Mouse (Mus musculus) right cerebral cortex, postnatal 36 days (tissue): ENCODE data around the gene Pax8.

ENCODE experiments used
- DNase-seq, 2 experiments: peaks; one replicate each; pipeline ENCODE4 v3.0.0; 2022; ENCODE audit warnings: low spot score in 2 of 2, mixed read lengths in 1 of 2

Pax8 gene

GRCm38 (mm10) chr2:24467156-24467555 is 8.2 kb downstream of the Pax8 start:
- DNase-seq, result no peak

GRCm38 (mm10) chr2:24460808-24461127 is 14.6 kb downstream of the Pax8 start:
- no peak for DNase-seq

- DNase-seq, result no peak
These were observed 15.1 kb downstream of the Pax8 start for GRCm38 (mm10) chr2:24460112-24460807.

- no peak for DNase-seq
These were observed 18.6 kb downstream of the Pax8 start for GRCm38 (mm10) chr2:24456841-24457240.

GRCm38 (mm10) chr2:24455057-24455855 is 20.1 kb downstream of the Pax8 start:
- no peak for DNase-seq

GRCm38 (mm10) chr2:24454429-24455011 is 20.9 kb downstream of the Pax8 start:
- no peak for DNase-seq

- no peak for DNase-seq
These were observed 22.2 kb downstream of the Pax8 start for GRCm38 (mm10) chr2:24453206-24453605.

GRCm38 (mm10) chr2:24449111-24449510 is 26.3 kb downstream of the Pax8 start:
- DNase-seq, result no peak

GRCm38 (mm10) chr2:24443256-24443790 is 32.1 kb downstream of the Pax8 start:
- no peak for DNase-seq

- no peak for DNase-seq
These were observed 33.0 kb downstream of the Pax8 start for GRCm38 (mm10) chr2:24442303-24442925.

- DNase-seq, result no peak
These were observed 33.5 kb downstream of the Pax8 start for GRCm38 (mm10) chr2:24441899-24442298.

GRCm38 (mm10) chr2:24440056-24440455 is 35.3 kb downstream of the Pax8 start:
- DNase-seq, result no peak

GRCm38 (mm10) chr2:24435699-24436098 is 39.7 kb downstream of the Pax8 start:
- no peak for DNase-seq

- no peak for DNase-seq
These were observed 40.7 kb downstream of the Pax8 start for GRCm38 (mm10) chr2:24434670-24435069.

- DNase-seq, result no peak
These were observed 45.6 kb downstream of the Pax8 start for GRCm38 (mm10) chr2:24429806-24430205.

GRCm38 (mm10) chr2:24427866-24428675 is 47.3 kb downstream of the Pax8 start:
- no peak for DNase-seq

- DNase-seq, result no peak
These were observed 49.8 kb downstream of the Pax8 start for GRCm38 (mm10) chr2:24425630-24426029.

- DNase-seq, result no peak
These were observed 52.6 kb downstream of the Pax8 start for GRCm38 (mm10) chr2:24422815-24423214.

- no peak for DNase-seq
These were observed 54.1 kb downstream of the Pax8 start for GRCm38 (mm10) chr2:24421211-24421863.

- no peak for DNase-seq
These were observed 57.8 kb downstream of the Pax8 start for GRCm38 (mm10) chr2:24417564-24417963.

- DNase-seq, result no peak
These were observed 58.3 kb downstream of the Pax8 start for GRCm38 (mm10) chr2:24417106-24417505.
